ENCODE assay signal across 8 mouse cellular contexts in the genomic region with DNA sequence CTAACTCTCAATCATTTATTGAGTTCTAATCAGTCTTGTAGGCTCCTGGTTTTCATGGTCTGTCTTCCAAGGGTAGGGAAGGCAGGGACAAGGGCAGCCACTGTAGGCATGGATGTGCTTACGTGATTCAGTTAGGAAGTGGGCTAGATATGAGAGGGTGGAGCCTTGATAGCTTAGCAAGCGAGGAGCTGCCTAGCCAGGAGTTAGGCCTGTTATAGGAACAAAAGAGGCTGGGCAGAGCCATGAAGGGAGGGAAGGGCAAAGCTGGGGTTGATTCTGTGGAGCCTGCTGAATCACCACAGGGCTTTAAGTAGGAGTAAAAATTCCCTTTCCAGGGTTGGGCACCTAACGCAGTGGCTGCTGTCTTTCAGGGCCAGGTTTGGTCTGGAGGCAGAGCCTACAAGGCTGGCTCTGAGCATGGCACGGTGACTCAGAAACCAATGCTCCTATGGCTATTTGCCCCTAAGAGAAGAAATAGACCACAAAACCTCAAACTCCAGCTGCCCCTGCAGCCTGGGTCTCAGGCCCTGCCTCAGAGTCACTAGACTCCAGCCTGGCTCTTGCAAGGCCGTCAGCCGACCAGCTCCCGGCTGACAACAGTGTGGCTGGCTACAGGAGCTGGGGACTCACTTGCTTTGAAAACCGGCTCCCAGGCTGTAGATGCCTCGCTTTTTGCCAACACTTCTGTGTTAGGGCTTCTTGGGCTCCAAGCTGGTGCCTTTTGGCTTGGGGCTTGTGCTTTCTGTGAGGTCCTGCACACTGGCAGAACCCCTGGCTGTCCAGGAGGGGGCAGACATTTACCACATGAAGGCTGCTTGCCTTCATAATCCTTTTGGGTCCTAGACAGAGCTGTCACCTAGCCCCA.
A peak's percentile ranks its signal among the peaks of the same experiment; 100 is the strongest.
DNase-seq lines count a peak whose midpoint lies in the region; ATAC-seq and TF ChIP-seq lines count a peak whose summit lies in the region.

No protein-coding gene starts in this region.

- peak overlapping the region; percentile 19; the same call in 1 of the 2 replicates for H3K4me2 ChIP-seq in heart, embryonic 15.5 days

- TF ChIP-seq EP300 in heart, adult 2 months (IDR thresholded peaks at IDR 0.05; ENCODE audit: insufficient read depth, low read depth, low read length) = peak; percentile 83; the same call in 1 of the 2 replicates

- peak; percentile 84 for TF ChIP-seq CTCF in heart, adult 2 months (IDR thresholded peaks at IDR 0.05)

- peak; percentile 85 for ATAC-seq in common myeloid progenitor, adult 5-6 weeks (replicated peaks; ENCODE audit: low read depth, poor library complexity, severe bottlenecking)
- peak; percentile 42 for ATAC-seq in heart, embryonic 15.5 days (replicated peaks; ENCODE audit: insufficient number of reproducible peaks, insufficient read depth, low FRiP score, low read depth)
- ATAC-seq in megakaryocyte-erythroid progenitor cell, adult 5-6 weeks (replicated peaks; ENCODE audit: low FRiP score, low TSS enrichment, poor library complexity, severe bottlenecking) = peak; percentile 82

- H3K4me1 ChIP-seq in heart, adult 2 months (ENCODE audit: control insufficient read depth, insufficient read depth, low read length) = peaks cover 48% of the 10 kb centered on the region
- peaks cover 70% of the 10 kb centered on the region for H3K4me1 ChIP-seq in heart, embryonic 15.5 days (replicated peaks)

- H3K79me2 ChIP-seq in heart, adult 2 months (replicated peaks; ENCODE audit: control insufficient read depth, insufficient read depth, low read length) = peaks cover 1% of the 10 kb centered on the region; the same call in 1 of the 2 replicates

- no peaks in the 10 kb centered on the region for H3K27me3 ChIP-seq in heart, adult 2 months (ENCODE audit: control insufficient read depth, insufficient read depth, low read length)
- H3K27me3 ChIP-seq in heart, embryonic 15.5 days = no peaks in the 10 kb centered on the region

- no peak overlapping the region for H3K4me3 ChIP-seq in heart, adult 2 months
- H3K4me3 ChIP-seq in heart, embryonic 15.5 days = no peak overlapping the region

- peak overlapping the region; percentile 63 for H3K27ac ChIP-seq in heart, adult 2 months
- peak overlapping the region; percentile 97 for H3K27ac ChIP-seq in heart, embryonic 15.5 days

- TF ChIP-seq POLR2A in heart, adult 2 months (IDR thresholded peaks at IDR 0.05; ENCODE audit: insufficient read depth, low read depth, low read length) = no peak

- DNase-seq in heart, adult 2 months = peak; percentile 31 to 59
- DNase-seq in heart, adult 8-10 months (ENCODE audit: low spot score) = no peak
- peak; percentile 71 for DNase-seq in MN1 (ENCODE audit: low spot score)
- peak; percentile 48 to 63 for DNase-seq in kidney, postnatal 4 days
- peak; percentile 27 to 40 for DNase-seq in thymus, postnatal 36 days

- intact Hi-C loops in heart, adult 2 months (cut with DNase I) = loop anchor here (2.0 kb wide), 3 partner anchors 69 to 89 kb away; no protein-coding TSS in a partner anchor

- H3K36me3 ChIP-seq in heart, adult 2 months (ENCODE audit: control insufficient read depth, insufficient read depth, low read length) = peaks cover 22% of the 10 kb centered on the region
- H3K36me3 ChIP-seq in heart, embryonic 15.5 days = peaks cover 18% of the 10 kb centered on the region

- WGBS in heart, adult 2 months = 36% methylated on average over 9 of the region's 9 CpGs
- WGBS in heart, embryonic 15.5 days = 51% methylated on average over 9 of the region's 9 CpGs

- H3K9ac ChIP-seq in heart, adult 2 months (ENCODE audit: low read depth, low read length) = peak overlapping the region; percentile 14
- peak overlapping the region; percentile 52 for H3K9ac ChIP-seq in heart, embryonic 15.5 days

- H3K9me3 ChIP-seq in heart, embryonic 15.5 days (replicated peaks) = no peaks in the 10 kb centered on the region
